Mouse (Mus musculus): ENCODE results near the gene Ccdc191. TPM values are rescaled to one million over a fixed set of nuclear protein-coding genes. Genes with fewer than 3 reads are reported as not detected.

Ccdc191 gene
- polyA plus RNA-seq, 1 experiment from 2014 or later, result 5.4 TPM

DNA sequence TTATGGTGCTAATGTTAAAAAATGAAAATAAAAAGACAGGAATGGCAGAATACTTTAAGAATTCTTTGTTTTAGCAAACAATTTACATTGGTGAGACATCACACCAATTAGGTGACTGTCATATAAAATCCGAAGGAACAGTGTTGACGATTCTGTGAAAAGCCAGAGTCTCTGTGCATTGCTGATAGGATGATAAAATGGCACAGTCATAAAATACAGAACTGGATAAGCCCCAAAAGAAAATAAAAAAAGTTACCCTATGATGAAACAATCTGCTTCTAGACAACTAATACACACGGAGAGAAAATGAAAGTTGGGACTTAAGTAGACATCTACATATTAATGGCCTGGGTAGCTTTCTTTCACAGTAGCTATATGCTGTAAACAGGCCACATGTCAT lies 105.0 kb downstream of the Ccdc191 start:
- Histone ChIP-seq H3K36me3 (ENCODE audit: control insufficient read depth, insufficient read depth, low read length) (no peaks in the 10 kb centered on the region), H3K4me2 (replicated peaks; ENCODE audit: low read depth) (no peak overlapping the region), H3K27ac (replicated peaks) (no peak overlapping the region), H3K27me3 (ENCODE audit: control insufficient read depth, insufficient read depth, low read length) (no peaks in the 10 kb centered on the region), H3K4me1 (replicated peaks; ENCODE audit: control insufficient read depth, insufficient read depth) (no peaks in the 10 kb centered on the region), H3K9ac (ENCODE audit: low read length) (no peak overlapping the region), H3K4me3 (ENCODE audit: low read depth, low read length) (no peak overlapping the region), H3K9me3 (ENCODE audit: control insufficient read depth, low read length) (no peaks in the 10 kb centered on the region)
- ATAC-seq (ENCODE audit: low FRiP score, low TSS enrichment), result no peak
- 78% methylated on average over 3 of the region's 3 CpGs for WGBS
- no peak for DNase-seq (ENCODE audit: low spot score)
- TF ChIP-seq CTCF (IDR thresholded peaks at IDR 0.05; ENCODE audit: low read depth) (no peak), EP300 (optimal IDR thresholded peaks at IDR 0.05) (no peak)

DNA sequence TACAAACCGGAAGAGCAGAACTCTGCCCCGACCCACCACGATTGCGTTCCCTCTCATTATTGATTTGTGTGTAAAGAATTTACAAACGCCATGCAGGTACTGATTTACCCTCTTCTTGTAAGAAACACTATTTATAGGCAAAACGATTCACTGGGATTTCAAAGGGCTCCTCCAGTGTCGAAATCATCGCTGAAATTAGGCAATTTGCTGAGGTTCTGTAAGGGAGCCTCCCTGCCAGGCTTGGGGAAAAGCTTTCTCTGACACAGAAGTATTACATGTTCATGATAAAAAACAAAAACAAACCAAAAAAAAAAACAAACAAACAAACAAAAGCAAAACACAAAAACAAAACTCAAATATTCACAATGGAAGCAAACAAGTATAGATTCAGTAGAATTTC lies 109.5 kb downstream of the Ccdc191 start:
- ATAC-seq (ENCODE audit: low FRiP score, low TSS enrichment) (no peak), DNase-seq (ENCODE audit: low spot score) (no peak)
- no peaks in the 10 kb centered on the region for H3K27me3 ChIP-seq (ENCODE audit: control insufficient read depth, insufficient read depth, low read length)
- no peak overlapping the region for H3K4me3 ChIP-seq (ENCODE audit: low read depth, low read length)
- H3K36me3 ChIP-seq (ENCODE audit: control insufficient read depth, insufficient read depth, low read length), result no peaks in the 10 kb centered on the region
- H3K9ac ChIP-seq (ENCODE audit: low read length), result no peak overlapping the region
- no peaks in the 10 kb centered on the region for H3K4me1 ChIP-seq (replicated peaks; ENCODE audit: control insufficient read depth, insufficient read depth)
- 85% methylated on average over 8 of the region's 8 CpGs for WGBS
- no peak for TF ChIP-seq EP300 (optimal IDR thresholded peaks at IDR 0.05)
- TF ChIP-seq CTCF (IDR thresholded peaks at IDR 0.05; ENCODE audit: low read depth), result no peak
- H3K9me3 ChIP-seq (ENCODE audit: control insufficient read depth, low read length), result no peaks in the 10 kb centered on the region
- no peak overlapping the region for H3K27ac ChIP-seq (replicated peaks)
- no peak overlapping the region for H3K4me2 ChIP-seq (replicated peaks; ENCODE audit: low read depth)

DNA sequence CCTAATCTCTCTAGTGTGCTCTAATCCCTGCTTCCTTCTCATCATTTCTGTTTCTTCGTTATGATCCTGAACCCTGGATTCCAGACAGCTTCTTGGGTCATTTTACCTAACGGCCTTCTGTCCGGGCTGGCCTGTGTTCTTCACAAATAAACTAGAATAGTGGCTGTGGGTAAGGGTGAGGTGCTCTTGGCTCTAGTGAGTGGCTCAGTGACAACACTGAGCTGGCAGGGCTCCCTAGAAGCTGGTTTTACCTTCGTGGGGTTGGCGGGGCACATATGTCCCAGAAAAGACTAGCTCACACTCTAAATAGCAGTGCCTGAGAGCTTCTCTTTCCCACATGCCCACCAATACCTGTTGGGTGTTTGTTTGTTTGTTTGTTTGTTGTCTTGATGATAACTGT lies 109.9 kb downstream of the Ccdc191 start:
- H3K36me3 ChIP-seq (ENCODE audit: control insufficient read depth, insufficient read depth, low read length), result no peaks in the 10 kb centered on the region
- H3K4me2 ChIP-seq (replicated peaks; ENCODE audit: low read depth), result no peak overlapping the region
- no peak overlapping the region for H3K27ac ChIP-seq (replicated peaks)
- no peaks in the 10 kb centered on the region for H3K27me3 ChIP-seq (ENCODE audit: control insufficient read depth, insufficient read depth, low read length)
- H3K4me3 ChIP-seq (ENCODE audit: low read depth, low read length), result no peak overlapping the region
- no peaks in the 10 kb centered on the region for H3K9me3 ChIP-seq (ENCODE audit: control insufficient read depth, low read length)
- DNase-seq (ENCODE audit: low spot score) (no peak), ATAC-seq (ENCODE audit: low FRiP score, low TSS enrichment) (no peak)
- no peaks in the 10 kb centered on the region for H3K4me1 ChIP-seq (replicated peaks; ENCODE audit: control insufficient read depth, insufficient read depth)
- 83% methylated on average over 5 of the region's 5 CpGs for WGBS
- no peak overlapping the region for H3K9ac ChIP-seq (ENCODE audit: low read length)
- TF ChIP-seq EP300 (optimal IDR thresholded peaks at IDR 0.05) (no peak), CTCF (IDR thresholded peaks at IDR 0.05; ENCODE audit: low read depth) (no peak)

DNA sequence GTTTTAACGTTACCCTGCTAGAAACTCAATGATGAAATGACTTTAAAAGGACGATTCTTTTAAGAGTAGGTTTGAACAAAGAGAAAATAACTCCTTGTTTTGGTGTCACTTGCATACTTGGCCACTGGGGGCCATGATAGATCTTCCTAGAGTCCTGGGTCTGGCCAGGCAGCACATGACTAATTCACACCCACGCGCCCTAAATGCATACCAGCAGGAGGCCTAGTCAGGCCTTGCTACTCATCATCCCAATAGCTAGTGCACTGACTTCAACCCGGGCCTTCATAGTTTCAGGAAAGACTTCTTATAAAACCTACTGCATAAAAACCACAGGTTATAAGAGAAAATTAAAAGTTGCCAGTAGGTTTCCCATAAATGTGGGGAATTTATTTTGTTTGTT lies 112.5 kb downstream of the Ccdc191 start:
- H3K27ac ChIP-seq (replicated peaks), result no peak overlapping the region
- no peaks in the 10 kb centered on the region for H3K27me3 ChIP-seq (ENCODE audit: control insufficient read depth, insufficient read depth, low read length)
- TF ChIP-seq CTCF (IDR thresholded peaks at IDR 0.05; ENCODE audit: low read depth), result peak; percentile 58
- TF ChIP-seq EP300 (optimal IDR thresholded peaks at IDR 0.05), result no peak
- no peak overlapping the region for H3K9ac ChIP-seq (ENCODE audit: low read length)
- ATAC-seq (ENCODE audit: low FRiP score, low TSS enrichment) (no peak), DNase-seq (ENCODE audit: low spot score) (peak; percentile 26)
- H3K4me2 ChIP-seq (replicated peaks; ENCODE audit: low read depth), result no peak overlapping the region
- 58% methylated on average over 5 of the region's 5 CpGs for WGBS
- H3K4me3 ChIP-seq (ENCODE audit: low read depth, low read length), result no peak overlapping the region
- H3K4me1 ChIP-seq (replicated peaks; ENCODE audit: control insufficient read depth, insufficient read depth), result no peaks in the 10 kb centered on the region
- no peaks in the 10 kb centered on the region for H3K36me3 ChIP-seq (ENCODE audit: control insufficient read depth, insufficient read depth, low read length)
- no peaks in the 10 kb centered on the region for H3K9me3 ChIP-seq (ENCODE audit: control insufficient read depth, low read length)

DNA sequence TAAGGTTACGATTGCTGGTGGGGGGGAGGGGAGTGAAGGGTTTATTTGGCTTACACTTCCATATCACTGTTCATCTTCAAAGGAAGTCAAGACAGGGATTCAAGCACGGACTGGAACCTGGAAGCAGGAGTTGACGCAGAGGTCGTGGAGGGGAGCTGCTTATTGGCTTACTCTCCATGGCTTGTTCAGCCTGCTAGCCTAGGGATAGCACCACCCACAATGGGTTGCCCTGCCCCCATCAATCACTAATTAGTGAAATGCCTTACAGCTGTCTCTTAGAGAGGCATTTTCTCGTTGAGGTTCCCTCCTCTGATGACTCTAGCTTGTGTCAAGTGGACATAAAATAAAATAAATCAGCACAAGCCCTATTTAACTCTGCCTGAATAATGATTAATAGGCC lies 121.4 kb downstream of the Ccdc191 start:
- Histone ChIP-seq H3K4me3 (ENCODE audit: low read depth, low read length) (no peak overlapping the region), H3K4me2 (replicated peaks; ENCODE audit: low read depth) (no peak overlapping the region), H3K27me3 (ENCODE audit: control insufficient read depth, insufficient read depth, low read length) (no peaks in the 10 kb centered on the region), H3K27ac (replicated peaks) (no peak overlapping the region), H3K36me3 (ENCODE audit: control insufficient read depth, insufficient read depth, low read length) (no peaks in the 10 kb centered on the region), H3K9me3 (ENCODE audit: control insufficient read depth, low read length) (no peaks in the 10 kb centered on the region), H3K4me1 (replicated peaks; ENCODE audit: control insufficient read depth, insufficient read depth) (no peaks in the 10 kb centered on the region), H3K9ac (ENCODE audit: low read length) (no peak overlapping the region)
- no peak for ATAC-seq (ENCODE audit: low FRiP score, low TSS enrichment)
- DNase-seq (ENCODE audit: low spot score), result no peak
- 59% methylated on average over 5 of the region's 5 CpGs for WGBS
- no peak for TF ChIP-seq CTCF (IDR thresholded peaks at IDR 0.05; ENCODE audit: low read depth)
- no peak for TF ChIP-seq EP300 (optimal IDR thresholded peaks at IDR 0.05)

Small RNA genes lying within 50 kb of the gene (microRNA-seq; reads per million reads assigned to microRNA genes)
- gene Mir3470b, result not detected

Other genes starting within 250 kb of the Ccdc191 start
- not detected in 2 replicates for gene Tigit, start 225.7 kb upstream of the Ccdc191 start, polyA plus RNA-seq (2015; fragmentation: Nextera tagmentation; extraction: Ambion mirVana)
- 0.24 and 0.27 TPM in 2 replicates for gene Drd3, start 135.8 kb upstream of the Ccdc191 start, polyA plus RNA-seq (2015; fragmentation: Nextera tagmentation; extraction: Ambion mirVana)
- 10.9 and 11.0 TPM in 2 replicates for gene Qtrt2, start 37.0 kb downstream of the Ccdc191 start, polyA plus RNA-seq (2015; fragmentation: Nextera tagmentation; extraction: Ambion mirVana)
- gene Zdhhc23, start 90.0 kb downstream of the Ccdc191 start, polyA plus RNA-seq (2015; fragmentation: Nextera tagmentation; extraction: Ambion mirVana), result 2.4 and 2.5 TPM in 2 replicates
- 15.8 and 16.0 TPM in 2 replicates for gene Gramd1c, start 173.5 kb downstream of the Ccdc191 start, polyA plus RNA-seq (2015; fragmentation: Nextera tagmentation; extraction: Ambion mirVana)
- 44.6 and 47.5 TPM in 2 replicates for gene Atp6v1a, start 249.9 kb downstream of the Ccdc191 start, polyA plus RNA-seq (2015; fragmentation: Nextera tagmentation; extraction: Ambion mirVana)

All from stomach, postnatal 0 days (tissue).